Mouse (Mus musculus): Measurements from ENCODE around the gene Mtmr2.
"Not testable (repeated sequence)": the region's sequence is repeated elsewhere in the genome, so short reads cannot be mapped to it uniquely, and the experiment has no call there.

Gene Mtmr2
- long read RNA-seq, experiment 1, transcript Mtmr2-201 (15 exons, 3,788 nt): major isoform, 22 of 61 reads
- long read RNA-seq, experiment 1, partial matches to known transcripts: 11 of 61 reads
- long read RNA-seq, experiment 1, other reads (novel, unspliced or antisense): 20 of 61 reads
- long read RNA-seq, experiment 2, transcript Mtmr2-201 (15 exons, 3,788 nt): major isoform, 18 of 54 reads
- long read RNA-seq, experiment 2, transcript Mtmr2-203 (16 exons, 3,106 nt): minor isoform, 8 of 54 reads
- long read RNA-seq, experiment 2, transcript Mtmr2-208 (16 exons, 3,088 nt): minor isoform, 5 of 54 reads
- long read RNA-seq, experiment 2, partial matches to known transcripts: 9 of 54 reads
- long read RNA-seq, experiment 2, other reads (novel, unspliced or antisense): 14 of 54 reads

- intact Hi-C loops (cut with DNase I): no loop called here
Measured at GRCm38 (mm10) chr9:13748404-13748797, at the start of gene Mtmr2. Gene Mtmr2 (plus strand): TSS chr9:13748410.

DNA sequence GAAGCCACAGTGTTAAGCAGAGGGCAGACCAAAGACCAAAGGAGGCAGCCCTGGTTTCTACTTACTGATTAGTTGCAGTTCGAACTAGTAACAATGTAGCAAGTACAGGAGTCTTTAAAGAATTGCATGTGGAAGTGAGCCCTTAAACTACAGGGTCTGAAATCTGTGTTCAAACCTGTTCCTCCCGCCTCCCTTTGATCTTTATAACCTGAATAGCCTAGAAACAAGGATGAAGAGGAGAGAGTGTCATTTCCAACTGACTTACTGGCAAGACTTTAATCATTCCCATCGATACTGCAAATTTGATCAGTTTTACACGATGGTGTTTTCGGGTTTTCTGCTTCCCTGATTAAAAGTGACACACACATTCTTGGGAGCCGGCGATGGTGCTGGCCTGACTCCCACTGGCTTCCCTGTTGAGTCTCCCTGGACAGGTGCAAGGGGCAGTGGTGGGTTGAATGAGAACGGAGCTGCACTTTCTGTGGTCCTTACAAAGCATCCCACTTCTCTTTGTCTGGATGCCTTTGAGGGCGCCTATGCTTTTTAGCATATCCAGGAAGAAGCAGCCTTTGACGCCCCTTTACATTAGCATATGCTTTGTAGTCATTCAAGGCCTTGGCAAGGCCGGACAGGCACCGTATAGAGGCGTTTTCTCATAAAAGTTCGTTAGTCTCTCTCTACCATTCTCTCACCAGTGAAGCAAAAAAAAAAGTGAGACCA is 49.0 kb upstream of the Mtmr2 start:
- intact Hi-C loops (cut with DNase I): no loop called here

- intact Hi-C loops (cut with DNase I): no loop called here
Measured at GRCm38 (mm10) chr9:13699781-13700116, 48.5 kb upstream of the Mtmr2 start.

DNA sequence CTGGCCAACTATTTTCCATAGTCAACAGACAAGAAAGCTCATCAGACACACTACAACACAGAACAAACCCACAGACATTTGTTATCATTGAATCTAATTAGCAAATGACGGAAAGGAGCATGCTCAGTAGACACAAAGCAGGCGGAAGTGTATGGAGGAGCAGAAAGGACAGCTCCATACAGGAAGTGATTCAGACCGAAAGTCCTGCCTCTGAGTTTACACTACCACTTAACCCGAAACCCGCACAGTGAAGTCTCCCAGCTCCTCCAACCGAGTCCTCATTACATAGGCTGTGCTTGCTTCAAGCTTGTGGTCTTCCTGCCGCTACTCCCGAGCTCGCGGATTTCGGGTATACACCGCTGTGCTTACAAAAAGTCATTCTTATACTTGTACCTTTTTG is 46.4 kb upstream of the Mtmr2 start:
- intact Hi-C loops (cut with DNase I): no loop called here

DNA sequence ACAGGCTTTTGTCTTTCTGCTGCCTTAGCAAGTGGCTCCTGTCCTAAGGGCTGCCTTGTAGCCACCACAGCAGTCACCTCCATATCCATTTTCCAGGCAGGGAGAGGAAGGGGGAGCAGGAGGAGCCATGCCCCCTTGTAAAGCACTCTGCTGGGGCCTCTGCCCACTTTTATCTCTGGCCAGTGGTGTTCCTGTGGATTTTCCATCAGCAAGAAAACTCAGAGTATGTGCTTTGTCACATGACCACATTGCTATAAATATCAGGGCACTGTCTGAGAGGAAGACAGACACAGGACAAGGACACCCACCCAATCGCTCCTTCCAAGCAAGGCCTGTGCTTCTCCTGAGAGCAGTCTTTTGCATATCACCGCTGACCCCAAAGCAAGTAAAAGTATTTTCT is 45.1 kb upstream of the Mtmr2 start:
- intact Hi-C loops (cut with DNase I): no loop called here

- intact Hi-C loops (cut with DNase I): no loop called here
Measured at GRCm38 (mm10) chr9:13704917-13705316, 43.3 kb upstream of the Mtmr2 start.

- intact Hi-C loops (cut with DNase I): no loop called here
Measured at GRCm38 (mm10) chr9:13707066-13707555, 41.1 kb upstream of the Mtmr2 start.

DNA sequence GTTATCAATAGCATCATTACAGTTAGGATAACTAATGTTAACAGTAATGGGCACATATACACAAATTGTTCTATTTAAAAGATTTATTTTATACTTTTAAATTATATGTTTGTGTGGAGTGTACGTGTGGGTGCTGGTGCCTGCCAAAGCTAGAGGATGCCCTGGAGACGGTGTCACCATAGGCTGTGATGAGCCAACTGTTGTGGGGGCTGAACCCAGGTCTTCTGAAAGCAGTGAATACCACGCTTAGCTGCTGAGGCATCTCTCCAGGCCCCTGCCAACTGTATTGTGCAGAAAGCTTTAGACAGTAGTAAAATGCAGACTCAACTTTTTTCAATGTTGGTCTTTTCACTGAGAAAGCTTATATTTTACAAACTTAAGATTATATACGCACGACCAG is 38.8 kb upstream of the Mtmr2 start:
- intact Hi-C loops (cut with DNase I): no loop called here

GRCm38 (mm10) chr9:13715891-13716290 is 32.3 kb upstream of the Mtmr2 start:
- intact Hi-C loops (cut with DNase I): loop anchor here (1.0 to 5.0 kb wide), 2 partner anchors 419 to 485 kb away; partner anchors contain the start of gene Maml2

GRCm38 (mm10) chr9:13716316-13717099 is 31.7 kb upstream of the Mtmr2 start:
- intact Hi-C loops (cut with DNase I): loop anchor here (1.0 to 5.0 kb wide), 2 partner anchors 419 to 485 kb away; partner anchors contain the start of gene Maml2

GRCm38 (mm10) chr9:13748798-13749674 is 826 bp downstream of the Mtmr2 start:
- intact Hi-C loops (cut with DNase I): no loop called here

GRCm38 (mm10) chr9:13749675-13749998 is 1.4 kb downstream of the Mtmr2 start:
- intact Hi-C loops (cut with DNase I): no loop called here

- intact Hi-C loops (cut with DNase I): no loop called here
Measured at GRCm38 (mm10) chr9:13752543-13752942, 4.3 kb downstream of the Mtmr2 start.

DNA sequence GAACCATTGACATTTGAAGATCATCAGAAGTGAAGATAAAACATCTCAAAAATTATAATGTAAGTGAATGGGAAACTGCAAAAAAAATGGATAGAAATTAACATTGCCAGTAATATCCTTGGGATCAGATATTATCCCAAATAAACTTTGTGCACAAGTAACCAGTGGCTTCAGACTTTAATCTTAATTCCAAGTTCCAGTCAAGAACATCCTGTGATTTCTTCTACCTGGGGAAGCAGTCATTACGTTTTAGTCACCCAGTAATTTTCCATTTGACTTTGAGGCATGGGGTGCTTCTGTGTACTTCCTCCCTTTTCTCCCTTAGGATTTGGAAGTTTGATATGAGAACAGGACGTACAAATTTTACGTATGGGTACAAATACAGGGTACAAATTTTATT is 12.2 kb downstream of the Mtmr2 start:
- intact Hi-C loops (cut with DNase I): no loop called here

DNA sequence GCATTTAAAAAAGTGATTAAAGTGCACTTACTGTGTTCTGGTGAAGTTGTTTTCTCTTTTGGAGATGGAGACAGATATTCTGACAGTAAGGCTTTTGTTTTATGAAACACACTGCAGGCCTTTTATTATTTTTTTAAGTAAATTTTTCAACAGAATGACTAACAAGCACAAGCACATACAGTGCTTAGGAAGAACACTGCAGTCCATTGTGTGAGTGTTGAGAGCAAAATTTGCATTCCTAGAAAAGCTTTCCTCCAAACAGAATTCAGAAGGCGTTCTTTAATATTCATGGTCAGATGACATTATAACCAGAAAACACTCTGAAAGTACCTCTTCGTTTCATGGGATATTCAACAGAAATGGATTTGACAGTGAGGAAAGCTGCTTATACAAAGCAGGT is 17.4 kb downstream of the Mtmr2 start:
- intact Hi-C loops (cut with DNase I): no loop called here

- intact Hi-C loops (cut with DNase I): no loop called here
Measured at GRCm38 (mm10) chr9:13766570-13766969, 18.4 kb downstream of the Mtmr2 start.

- intact Hi-C loops (cut with DNase I): no loop called here
Measured at GRCm38 (mm10) chr9:13774732-13775131, 26.5 kb downstream of the Mtmr2 start.

- intact Hi-C loops (cut with DNase I): no loop called here
Measured at GRCm38 (mm10) chr9:13781985-13782384, 33.8 kb downstream of the Mtmr2 start.

- intact Hi-C loops (cut with DNase I): not testable (repeated sequence)
Measured at GRCm38 (mm10) chr9:13790864-13791263, 42.7 kb downstream of the Mtmr2 start.

GRCm38 (mm10) chr9:13794302-13794701 is 46.1 kb downstream of the Mtmr2 start:
- intact Hi-C loops (cut with DNase I): no loop called here

DNA sequence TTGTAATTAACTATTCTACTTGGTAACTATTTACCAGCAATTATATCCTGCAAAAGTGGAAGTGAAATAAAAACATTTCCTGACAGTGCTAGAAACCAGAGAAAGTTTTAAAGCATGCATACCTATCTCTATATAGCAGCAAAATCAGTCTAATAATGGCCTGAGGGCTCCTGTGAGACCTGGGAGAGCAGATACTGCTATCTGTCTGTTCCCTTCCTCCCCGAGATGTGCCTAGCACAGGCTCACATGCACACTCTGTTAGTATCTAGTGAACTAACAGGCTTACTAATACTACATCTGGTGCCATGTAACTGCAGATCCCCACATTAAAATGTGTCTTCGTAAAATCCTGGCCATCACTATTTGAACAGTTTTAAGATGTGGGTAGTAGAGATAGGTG is 46.5 kb downstream of the Mtmr2 start:
- intact Hi-C loops (cut with DNase I): no loop called here
